Mouse (Mus musculus): ENCODE results near the gene Maml2. TPM values are rescaled to one million over a fixed set of nuclear protein-coding genes. Genes with fewer than 3 reads are reported as not detected.
"Not testable (repeated sequence)": the region's sequence is repeated elsewhere in the genome, so short reads cannot be mapped to it uniquely, and the experiment has no call there.

Maml2 gene
- polyA plus RNA-seq, 1 experiment from 2014 or later, result 8.6 TPM

DNA sequence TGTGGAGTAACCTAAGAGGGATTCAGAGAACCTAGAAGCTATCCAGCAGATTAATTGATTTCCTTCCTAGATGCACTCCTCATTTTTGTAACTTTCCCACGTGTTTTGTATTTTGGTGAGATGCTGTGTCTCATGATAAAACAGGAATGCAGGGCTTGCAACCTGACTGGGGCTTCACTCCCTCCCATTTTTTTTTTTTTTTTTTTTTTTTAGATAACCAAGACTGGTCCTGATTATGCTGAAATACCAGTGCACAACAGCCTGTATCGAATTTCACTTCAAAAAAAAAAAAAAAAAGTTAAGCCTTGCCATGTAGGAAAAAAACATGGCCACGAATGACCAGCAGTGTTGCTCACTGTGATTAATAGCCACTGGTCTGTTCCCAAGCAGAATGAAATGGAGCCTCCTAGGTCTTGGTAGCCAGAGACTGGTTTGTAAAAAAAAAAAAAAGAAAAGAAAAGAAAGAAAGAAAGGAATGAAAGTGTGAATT is 409.4 kb downstream of the Maml2 start:
- no peak for ATAC-seq (replicated peaks; ENCODE audit: insufficient number of reproducible peaks, low FRiP score, low TSS enrichment, low read depth)
- 28% methylated on average over 3 of the region's 3 CpGs for WGBS
- peak; percentile 27 for DNase-seq (ENCODE audit: low spot score)

DNA sequence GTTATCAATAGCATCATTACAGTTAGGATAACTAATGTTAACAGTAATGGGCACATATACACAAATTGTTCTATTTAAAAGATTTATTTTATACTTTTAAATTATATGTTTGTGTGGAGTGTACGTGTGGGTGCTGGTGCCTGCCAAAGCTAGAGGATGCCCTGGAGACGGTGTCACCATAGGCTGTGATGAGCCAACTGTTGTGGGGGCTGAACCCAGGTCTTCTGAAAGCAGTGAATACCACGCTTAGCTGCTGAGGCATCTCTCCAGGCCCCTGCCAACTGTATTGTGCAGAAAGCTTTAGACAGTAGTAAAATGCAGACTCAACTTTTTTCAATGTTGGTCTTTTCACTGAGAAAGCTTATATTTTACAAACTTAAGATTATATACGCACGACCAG is 411.7 kb downstream of the Maml2 start:
- no peak overlapping the region for H3K4me2 ChIP-seq (ENCODE audit: low read depth, low read length)
- no peak overlapping the region for H3K4me3 ChIP-seq (ENCODE audit: low read depth, low read length)
- H3K36me3 ChIP-seq (replicated peaks; ENCODE audit: control insufficient read depth, insufficient read depth, low read depth, low read length), result no peaks in the 10 kb centered on the region
- DNase-seq (ENCODE audit: low spot score) (no peak), ATAC-seq (replicated peaks; ENCODE audit: insufficient number of reproducible peaks, low FRiP score, low TSS enrichment, low read depth) (no peak)
- no peaks in the 10 kb centered on the region for H3K27me3 ChIP-seq (ENCODE audit: control insufficient read depth, insufficient read depth, low read length)
- no peak overlapping the region for H3K27ac ChIP-seq (replicated peaks; ENCODE audit: low read depth, low read length)
- 89% methylated on average over 5 of the region's 5 CpGs for WGBS
- H3K9ac ChIP-seq (replicated peaks; ENCODE audit: low read length), result no peak overlapping the region
- H3K9me3 ChIP-seq (replicated peaks; ENCODE audit: control insufficient read depth, low read length), result no peaks in the 10 kb centered on the region
- no peaks in the 10 kb centered on the region for H3K4me1 ChIP-seq (ENCODE audit: control insufficient read depth, insufficient read depth, low read length)

More for the DNA sequence above, 409.4 kb downstream of the Maml2 start:
- Histone ChIP-seq H3K9ac (replicated peaks; ENCODE audit: low read length) (no peak overlapping the region), H3K4me3 (ENCODE audit: low read depth, low read length) (no peak overlapping the region), H3K4me1 (ENCODE audit: control insufficient read depth, insufficient read depth, low read length) (no peaks in the 10 kb centered on the region), H3K27me3 (ENCODE audit: control insufficient read depth, insufficient read depth, low read length) (no peaks in the 10 kb centered on the region), H3K36me3 (replicated peaks; ENCODE audit: control insufficient read depth, insufficient read depth, low read depth, low read length) (no peaks in the 10 kb centered on the region), H3K9me3 (replicated peaks; ENCODE audit: control insufficient read depth, low read length) (no peaks in the 10 kb centered on the region), H3K27ac (replicated peaks; ENCODE audit: low read depth, low read length) (no peak overlapping the region), H3K4me2 (ENCODE audit: low read depth, low read length) (no peak overlapping the region)

DNA sequence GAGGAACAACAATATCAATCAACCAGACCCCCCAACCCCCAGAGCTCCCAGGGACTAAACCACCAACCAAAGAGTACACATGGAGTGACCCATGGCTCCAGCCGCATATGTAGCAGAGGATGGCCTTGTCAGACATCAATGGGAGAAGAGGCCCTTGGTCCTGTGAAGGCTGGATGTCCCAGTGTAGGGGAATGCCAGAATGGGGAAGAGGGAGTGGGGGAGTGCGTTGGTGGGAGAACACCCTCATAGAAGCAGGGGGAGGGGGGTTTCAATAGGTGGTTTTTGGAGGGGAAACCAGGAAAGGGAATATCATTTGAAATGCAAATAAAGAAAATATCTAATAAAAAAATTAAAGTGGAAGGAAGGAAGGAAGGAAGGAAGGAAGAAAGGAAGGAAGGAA is 418.1 kb downstream of the Maml2 start:
- WGBS, result 78% methylated on average over 2 of the region's 2 CpGs

DNA sequence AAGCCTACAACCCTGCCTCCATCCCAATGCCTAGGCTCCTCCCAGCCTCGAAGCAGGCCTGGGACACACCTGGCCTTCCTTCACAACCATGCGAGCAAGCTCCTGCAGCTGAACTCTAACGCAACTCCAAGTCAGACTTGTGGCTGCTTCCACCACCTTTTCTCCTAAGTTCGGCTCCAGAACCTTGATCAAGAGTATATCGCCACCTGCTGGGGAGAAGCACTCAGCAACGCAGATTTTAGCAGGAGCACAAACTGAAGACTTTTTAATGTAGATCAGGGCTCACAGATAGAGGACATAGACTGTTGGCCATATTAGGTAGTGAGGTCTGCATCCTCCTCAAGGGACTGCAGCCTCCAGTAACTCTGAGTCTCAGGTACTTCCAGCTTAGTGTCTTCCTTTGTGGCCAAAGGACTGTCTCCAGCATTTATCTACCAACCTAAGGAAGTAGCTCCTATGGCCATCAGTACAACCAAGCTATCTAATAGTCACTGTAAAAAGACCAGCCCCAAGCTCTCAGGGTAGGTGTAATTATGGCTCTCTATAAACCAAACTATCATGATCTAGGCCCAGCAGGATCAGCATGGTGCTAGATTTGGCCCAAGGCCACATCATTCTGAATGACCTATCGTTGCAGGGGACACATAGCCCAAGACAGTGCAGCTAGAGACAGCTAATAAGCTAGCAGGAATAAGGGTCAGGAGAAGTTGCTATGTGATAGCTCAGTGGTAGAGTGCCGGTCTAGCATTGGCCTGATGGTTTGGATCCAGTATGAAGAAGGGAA is 418.8 kb downstream of the Maml2 start:
- Histone ChIP-seq H3K27ac (replicated peaks; ENCODE audit: low read depth, low read length) (no peak overlapping the region), H3K36me3 (replicated peaks; ENCODE audit: control insufficient read depth, insufficient read depth, low read depth, low read length) (no peaks in the 10 kb centered on the region), H3K4me3 (ENCODE audit: low read depth, low read length) (no peak overlapping the region), H3K9me3 (replicated peaks; ENCODE audit: control insufficient read depth, low read length) (no peaks in the 10 kb centered on the region), H3K27me3 (ENCODE audit: control insufficient read depth, insufficient read depth, low read length) (no peaks in the 10 kb centered on the region), H3K4me2 (ENCODE audit: low read depth, low read length) (no peak overlapping the region), H3K4me1 (ENCODE audit: control insufficient read depth, insufficient read depth, low read length) (no peaks in the 10 kb centered on the region), H3K9ac (replicated peaks; ENCODE audit: low read length) (no peak overlapping the region)
- DNase-seq (ENCODE audit: low spot score) (peak; percentile 90), ATAC-seq (replicated peaks; ENCODE audit: insufficient number of reproducible peaks, low FRiP score, low TSS enrichment, low read depth) (peak; percentile 52)
- 20% methylated on average over 8 of the region's 8 CpGs for WGBS

More for the DNA sequence above, 418.1 kb downstream of the Maml2 start:
- H3K36me3 ChIP-seq (replicated peaks; ENCODE audit: control insufficient read depth, insufficient read depth, low read depth, low read length); ATAC-seq (replicated peaks; ENCODE audit: insufficient number of reproducible peaks, low FRiP score, low TSS enrichment, low read depth); H3K9me3 ChIP-seq (replicated peaks; ENCODE audit: control insufficient read depth, low read length); H3K27me3 ChIP-seq (ENCODE audit: control insufficient read depth, insufficient read depth, low read length); H3K9ac ChIP-seq (replicated peaks; ENCODE audit: low read length); H3K4me1 ChIP-seq (ENCODE audit: control insufficient read depth, insufficient read depth, low read length); H3K27ac ChIP-seq (replicated peaks; ENCODE audit: low read depth, low read length); H3K4me3 ChIP-seq (ENCODE audit: low read depth, low read length); H3K4me2 ChIP-seq (ENCODE audit: low read depth, low read length); DNase-seq (ENCODE audit: low spot score): not testable (repeated sequence)

DNA sequence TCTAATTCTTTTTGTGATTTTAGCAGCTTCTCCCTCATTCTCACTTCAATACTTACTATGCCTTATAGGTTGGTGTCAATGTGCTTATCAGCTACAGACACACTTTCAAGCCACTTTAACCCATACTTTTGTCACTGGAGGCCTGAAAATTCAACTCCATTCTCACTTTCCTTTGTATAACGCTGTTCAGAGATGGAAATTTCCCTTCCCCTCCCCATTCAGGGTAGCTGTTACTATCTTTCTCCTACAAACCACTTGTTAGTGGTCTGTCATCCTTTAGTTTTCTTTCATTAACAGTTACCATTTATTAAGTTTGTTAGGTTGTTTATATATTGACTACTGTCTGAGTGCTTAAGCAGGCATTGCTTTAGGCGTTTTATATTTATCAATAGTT is 450.6 kb downstream of the Maml2 start, which contains the start of gene Mtmr2:
Mtmr2 (plus strand) TSS at position 7 of the 394 bp plus-strand sequence.
- DNase-seq (ENCODE audit: low spot score), result no peak
- no peaks in the 10 kb centered on the region for H3K36me3 ChIP-seq (replicated peaks; ENCODE audit: control insufficient read depth, insufficient read depth, low read depth, low read length)
- no peaks in the 10 kb centered on the region for H3K27me3 ChIP-seq (ENCODE audit: control insufficient read depth, insufficient read depth, low read length)
- peak within 1 kb of the TSS; percentile 41 for H3K27ac ChIP-seq (replicated peaks; ENCODE audit: low read depth, low read length)
- ATAC-seq (replicated peaks; ENCODE audit: insufficient number of reproducible peaks, low FRiP score, low TSS enrichment, low read depth), result peak; percentile 3; the same call in 1 of the 2 replicates
- H3K4me2 ChIP-seq (ENCODE audit: low read depth, low read length), result peak within 1 kb of the TSS; percentile 60
- H3K9ac ChIP-seq (replicated peaks; ENCODE audit: low read length), result peak within 1 kb of the TSS; percentile 80
- H3K4me1 ChIP-seq (ENCODE audit: control insufficient read depth, insufficient read depth, low read length), result no peaks in the 10 kb centered on the region
- 44% methylated on average over 2 of the region's 2 CpGs for WGBS
- H3K4me3 ChIP-seq (ENCODE audit: low read depth, low read length), result peak within 1 kb of the TSS; percentile 60
- no peaks in the 10 kb centered on the region for H3K9me3 ChIP-seq (replicated peaks; ENCODE audit: control insufficient read depth, low read length)

DNA sequence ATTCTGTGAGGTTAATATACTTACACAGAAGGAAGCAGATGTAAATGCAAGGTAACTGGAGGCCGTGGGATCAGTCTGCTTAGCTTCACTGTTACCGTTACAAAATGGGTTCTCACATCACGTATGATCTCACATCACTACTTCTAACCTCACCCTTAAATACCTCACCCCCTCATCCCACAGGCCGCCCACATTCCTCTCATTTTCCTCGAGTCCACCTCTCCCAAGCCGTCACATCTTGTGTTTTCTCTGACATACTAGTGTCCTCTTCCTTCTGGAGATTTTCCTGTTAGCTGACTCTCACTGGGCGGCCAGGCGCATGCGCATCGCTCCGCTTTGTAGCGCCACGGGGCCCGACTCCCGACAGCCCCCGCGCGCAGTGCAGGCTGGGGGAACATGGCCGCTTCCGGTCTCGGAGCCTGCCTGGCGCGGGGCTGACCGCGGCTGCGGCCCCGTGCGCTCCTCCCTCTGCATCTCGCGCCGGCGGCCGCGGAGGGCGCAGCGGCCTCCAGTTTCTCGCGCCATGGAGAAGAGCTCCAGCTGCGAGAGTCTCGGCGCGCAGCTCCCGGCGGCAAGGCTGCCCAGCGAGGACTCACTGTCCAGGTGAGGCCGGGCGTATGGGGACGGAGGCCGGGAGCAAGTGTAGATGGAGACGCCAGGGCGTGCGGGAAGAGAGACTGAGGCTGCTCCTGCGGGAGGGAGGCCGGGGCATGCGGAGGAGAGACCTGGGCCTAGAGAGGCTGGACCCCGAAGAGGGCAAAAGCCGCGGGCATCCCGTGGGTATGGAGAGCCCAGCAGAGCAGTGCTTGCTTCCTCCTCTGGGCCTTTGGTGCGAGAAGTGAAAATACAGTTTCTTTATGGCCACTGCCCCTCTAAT is 451.3 kb downstream of the Maml2 start:
- peak overlapping the region; percentile 60 for H3K4me2 ChIP-seq (ENCODE audit: low read depth, low read length)
- no peaks in the 10 kb centered on the region for H3K27me3 ChIP-seq (ENCODE audit: control insufficient read depth, insufficient read depth, low read length)
- no peaks in the 10 kb centered on the region for H3K36me3 ChIP-seq (replicated peaks; ENCODE audit: control insufficient read depth, insufficient read depth, low read depth, low read length)
- peak; percentile 99 for ATAC-seq (replicated peaks; ENCODE audit: insufficient number of reproducible peaks, low FRiP score, low TSS enrichment, low read depth)
- no peaks in the 10 kb centered on the region for H3K4me1 ChIP-seq (ENCODE audit: control insufficient read depth, insufficient read depth, low read length)
- H3K4me3 ChIP-seq (ENCODE audit: low read depth, low read length), result peak overlapping the region; percentile 60
- no peaks in the 10 kb centered on the region for H3K9me3 ChIP-seq (replicated peaks; ENCODE audit: control insufficient read depth, low read length)
- DNase-seq (ENCODE audit: low spot score), result peak; percentile 96
- WGBS, result 2% methylated on average over 59 of the region's 60 CpGs
- H3K27ac ChIP-seq (replicated peaks; ENCODE audit: low read depth, low read length), result peak overlapping the region; percentile 41
- H3K9ac ChIP-seq (replicated peaks; ENCODE audit: low read length), result peak overlapping the region; percentile 80

DNA sequence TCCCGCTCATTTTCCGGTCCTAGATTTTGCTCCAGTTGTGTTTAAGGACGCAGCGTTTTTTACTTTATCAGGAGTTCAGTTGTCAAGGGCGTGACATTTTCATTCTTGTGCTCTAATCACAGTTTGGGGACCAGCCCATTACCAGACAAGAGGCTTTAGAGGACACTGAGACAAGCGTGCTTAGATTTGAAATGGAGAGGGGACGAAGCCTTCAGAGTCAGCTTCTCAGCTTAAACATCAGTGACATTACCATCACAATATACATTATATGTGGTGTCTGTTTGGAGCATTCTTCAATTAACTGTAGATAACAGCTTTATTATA is 451.9 kb downstream of the Maml2 start:
- 3% methylated on average over 7 of the region's 7 CpGs for WGBS
- no peak for DNase-seq (ENCODE audit: low spot score)

DNA sequence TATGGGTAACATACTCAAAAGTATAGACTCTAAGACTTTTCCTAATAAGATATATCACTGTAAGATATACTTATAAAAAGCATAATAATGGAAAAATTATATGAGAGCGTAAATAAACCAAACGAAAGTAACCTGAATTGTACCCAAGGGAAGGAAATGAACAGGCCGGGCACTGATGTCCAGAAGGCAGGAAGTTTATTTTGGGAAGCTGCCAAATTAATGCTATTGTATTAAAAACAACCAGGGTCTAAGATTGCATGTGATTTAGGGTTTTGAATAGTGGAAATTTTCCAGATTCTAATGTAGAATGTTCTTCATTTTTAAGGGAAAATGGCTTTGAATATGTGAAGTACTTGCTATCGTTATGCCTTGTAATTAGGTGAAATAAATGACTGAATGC is 454.8 kb downstream of the Maml2 start:
- H3K4me2 ChIP-seq (ENCODE audit: low read depth, low read length), result no peak overlapping the region
- no peak overlapping the region for H3K4me3 ChIP-seq (ENCODE audit: low read depth, low read length)
- ATAC-seq (replicated peaks; ENCODE audit: insufficient number of reproducible peaks, low FRiP score, low TSS enrichment, low read depth), result no peak
- no peak for DNase-seq (ENCODE audit: low spot score)
- no peaks in the 10 kb centered on the region for H3K4me1 ChIP-seq (ENCODE audit: control insufficient read depth, insufficient read depth, low read length)
- H3K36me3 ChIP-seq (replicated peaks; ENCODE audit: control insufficient read depth, insufficient read depth, low read depth, low read length), result no peaks in the 10 kb centered on the region
- H3K27me3 ChIP-seq (ENCODE audit: control insufficient read depth, insufficient read depth, low read length), result no peaks in the 10 kb centered on the region
- H3K9me3 ChIP-seq (replicated peaks; ENCODE audit: control insufficient read depth, low read length), result no peaks in the 10 kb centered on the region
- no peak overlapping the region for H3K27ac ChIP-seq (replicated peaks; ENCODE audit: low read depth, low read length)
- WGBS, result 88% methylated on average over 4 of the region's 4 CpGs
- no peak overlapping the region for H3K9ac ChIP-seq (replicated peaks; ENCODE audit: low read length)

More for the DNA sequence above, 451.9 kb downstream of the Maml2 start:
- Histone ChIP-seq H3K27me3 (ENCODE audit: control insufficient read depth, insufficient read depth, low read length) (no peaks in the 10 kb centered on the region), H3K9ac (replicated peaks; ENCODE audit: low read length) (peak overlapping the region; percentile 80), H3K36me3 (replicated peaks; ENCODE audit: control insufficient read depth, insufficient read depth, low read depth, low read length) (no peaks in the 10 kb centered on the region), H3K4me2 (ENCODE audit: low read depth, low read length) (peak overlapping the region; percentile 60), H3K27ac (replicated peaks; ENCODE audit: low read depth, low read length) (peak overlapping the region; percentile 41), H3K4me3 (ENCODE audit: low read depth, low read length) (peak overlapping the region; percentile 60), H3K4me1 (ENCODE audit: control insufficient read depth, insufficient read depth, low read length) (no peaks in the 10 kb centered on the region), H3K9me3 (replicated peaks; ENCODE audit: control insufficient read depth, low read length) (no peaks in the 10 kb centered on the region)
- no peak for ATAC-seq (replicated peaks; ENCODE audit: insufficient number of reproducible peaks, low FRiP score, low TSS enrichment, low read depth)

Data from embryonic facial prominence, embryonic 11.5 days (tissue).